Mouse (Mus musculus): ENCODE results near the gene Wnt10b.

- no peak for TF ChIP-seq POLR2A (IDR thresholded peaks at IDR 0.05; ENCODE audit: extremely low read depth, insufficient read depth, low read length)
- TF ChIP-seq CTCF (IDR thresholded peaks at IDR 0.05; ENCODE audit: low read depth, low read length): no peak
These were observed 28.3 kb upstream of the Wnt10b start for GRCm38 (mm10) chr15:98806071-98806808.
